Mouse (Mus musculus) ES-E14 (cell line): Measurements from ENCODE around the gene Thrb.

ENCODE experiments used
- MAFK ChIP-seq: IDR thresholded peaks from 2 replicates; pipeline ENCODE4 v1.6.1; 2014; ENCODE audit warnings: mild to moderate bottlenecking, low read depth, low read length, inconsistent platforms; ENCODE audit not compliant: insufficient read depth
- ZC3H11A ChIP-seq: IDR thresholded peaks from 2 replicates; pipeline ENCODE4 v1.6.1; 2012; ENCODE audit warnings: low read depth, mild to moderate bottlenecking, inconsistent platforms, low read length, borderline replicate concordance

GRCm38 (mm10) chr14:17812414-17812813 is 152.4 kb downstream of the Thrb start:
- TF ChIP-seq ZC3H11A (no peak), MAFK (no peak)
